Mouse (Mus musculus) cortical plate, adult 2 months (tissue): Measurements from ENCODE around the gene Fli1. TPM values are rescaled to one million over a fixed set of nuclear protein-coding genes. Genes with fewer than 3 reads are reported as not detected.

Source experiments
- H3K27ac ChIP-seq: fragments of 200-500 bp; 2 replicates; pipeline ENCODE4 v1.5.1; 2012; ENCODE audit warnings: low read length, control low read depth, inconsistent platforms; ENCODE audit not compliant: insufficient read depth
- H3K4me1 ChIP-seq: fragments of 200-500 bp; 2 replicates; pipeline ENCODE4 v1.6.1; 2011; ENCODE audit warnings: low read length; ENCODE audit not compliant: control insufficient read depth, insufficient read depth
- H3K4me3 ChIP-seq: fragments of 200-500 bp; 2 replicates; pipeline ENCODE4 v1.5.1; 2011; ENCODE audit warnings: mild to moderate bottlenecking, low read length, control low read depth; ENCODE audit not compliant: insufficient read depth
- CTCF ChIP-seq: fragments of 200-500 bp; IDR thresholded peaks from 2 replicates; pipeline ENCODE4 v1.5.1; 2011; ENCODE audit warnings: mild to moderate bottlenecking, control low read depth, low read length; ENCODE audit not compliant: insufficient read depth; ENCODE audit errors: extremely low read depth
- POLR2A ChIP-seq: fragments of 200-500 bp; IDR thresholded peaks from 2 replicates; pipeline ENCODE4 v1.6.1; 2011; ENCODE audit warnings: mild to moderate bottlenecking, low read length, control low read depth; ENCODE audit not compliant: insufficient read depth; ENCODE audit errors: extremely low read depth
- polyA plus RNA-seq: library from polyadenylated mRNA; depleted of rRNA; stranded (reverse); fragments of >200 nt; gene quantifications from 2 replicates; pipeline ENCODE4 v1.2.3, GENCODE M21; 2012

The Fli1 gene
- polyA plus RNA-seq, 1 experiment: 3.7 TPM

- TF ChIP-seq CTCF (peak; percentile 23; the same call in 1 of the 2 replicates), POLR2A (no peak)
Measured at GRCm38 (mm10) chr9:32445789-32446188, 96.9 kb downstream of the Fli1 start.

GRCm38 (mm10) chr9:32444453-32445201, 98.0 kb downstream of the Fli1 start:
- Histone ChIP-seq H3K4me1 (no peaks in the 10 kb centered on the region), H3K27ac (no peak overlapping the region), H3K4me3 (no peak overlapping the region)
- TF ChIP-seq POLR2A: no peak
- TF ChIP-seq CTCF: no peak

More at GRCm38 (mm10) chr9:32445789-32446188, 96.9 kb downstream of the Fli1 start:
- no peaks in the 10 kb centered on the region for H3K4me1 ChIP-seq
- no peak overlapping the region for H3K4me3 ChIP-seq
- H3K27ac ChIP-seq: no peak overlapping the region

GRCm38 (mm10) chr9:32443817-32444216, 98.8 kb downstream of the Fli1 start:
- no peak overlapping the region for H3K27ac ChIP-seq
- no peaks in the 10 kb centered on the region for H3K4me1 ChIP-seq
- TF ChIP-seq CTCF (no peak), POLR2A (no peak)
- H3K4me3 ChIP-seq: no peak overlapping the region

GRCm38 (mm10) chr9:32443115-32443514, 99.5 kb downstream of the Fli1 start:
- TF ChIP-seq POLR2A: no peak
- TF ChIP-seq CTCF: no peak
- Histone ChIP-seq H3K27ac (no peak overlapping the region), H3K4me3 (no peak overlapping the region), H3K4me1 (no peaks in the 10 kb centered on the region)

- TF ChIP-seq POLR2A: no peak
- no peak for TF ChIP-seq CTCF
- H3K4me1 ChIP-seq: no peaks in the 10 kb centered on the region
- no peak overlapping the region for H3K4me3 ChIP-seq
- H3K27ac ChIP-seq: no peak overlapping the region
Measured at GRCm38 (mm10) chr9:32434241-32435213, 108.1 kb downstream of the Fli1 start.

GRCm38 (mm10) chr9:32431061-32431460, 111.6 kb downstream of the Fli1 start:
- Histone ChIP-seq H3K27ac (no peak overlapping the region), H3K4me1 (no peaks in the 10 kb centered on the region), H3K4me3 (no peak overlapping the region)
- TF ChIP-seq POLR2A: no peak
- no peak for TF ChIP-seq CTCF

- no peaks in the 10 kb centered on the region for H3K4me1 ChIP-seq
- H3K4me3 ChIP-seq: no peak overlapping the region
- TF ChIP-seq POLR2A (no peak), CTCF (no peak)
- no peak overlapping the region for H3K27ac ChIP-seq
Measured at GRCm38 (mm10) chr9:32425321-32425720, 117.3 kb downstream of the Fli1 start.

- H3K4me3 ChIP-seq: no peak overlapping the region
- TF ChIP-seq CTCF (no peak), POLR2A (no peak)
- no peak overlapping the region for H3K27ac ChIP-seq
- no peaks in the 10 kb centered on the region for H3K4me1 ChIP-seq
Measured at GRCm38 (mm10) chr9:32420711-32421110, 122.0 kb downstream of the Fli1 start.

GRCm38 (mm10) chr9:32417466-32418116, 125.1 kb downstream of the Fli1 start:
- TF ChIP-seq POLR2A (no peak), CTCF (no peak)
- no peaks in the 10 kb centered on the region for H3K4me1 ChIP-seq
- no peak overlapping the region for H3K4me3 ChIP-seq
- H3K27ac ChIP-seq: no peak overlapping the region
